Mouse (Mus musculus): ENCODE data around the gene Gm42742. TPM values are rescaled to one million over a fixed set of nuclear protein-coding genes. Genes with fewer than 3 reads are reported as not detected.
A peak's percentile ranks its signal among the peaks of the same experiment; 100 is the strongest.

The Gm42742 gene
- polyA plus RNA-seq (2011; ENCODE audit: insufficient read depth, insufficient read length, low replicate concordance, missing spikeins), result 11.2 and 52.5 TPM in 2 replicates

DNA sequence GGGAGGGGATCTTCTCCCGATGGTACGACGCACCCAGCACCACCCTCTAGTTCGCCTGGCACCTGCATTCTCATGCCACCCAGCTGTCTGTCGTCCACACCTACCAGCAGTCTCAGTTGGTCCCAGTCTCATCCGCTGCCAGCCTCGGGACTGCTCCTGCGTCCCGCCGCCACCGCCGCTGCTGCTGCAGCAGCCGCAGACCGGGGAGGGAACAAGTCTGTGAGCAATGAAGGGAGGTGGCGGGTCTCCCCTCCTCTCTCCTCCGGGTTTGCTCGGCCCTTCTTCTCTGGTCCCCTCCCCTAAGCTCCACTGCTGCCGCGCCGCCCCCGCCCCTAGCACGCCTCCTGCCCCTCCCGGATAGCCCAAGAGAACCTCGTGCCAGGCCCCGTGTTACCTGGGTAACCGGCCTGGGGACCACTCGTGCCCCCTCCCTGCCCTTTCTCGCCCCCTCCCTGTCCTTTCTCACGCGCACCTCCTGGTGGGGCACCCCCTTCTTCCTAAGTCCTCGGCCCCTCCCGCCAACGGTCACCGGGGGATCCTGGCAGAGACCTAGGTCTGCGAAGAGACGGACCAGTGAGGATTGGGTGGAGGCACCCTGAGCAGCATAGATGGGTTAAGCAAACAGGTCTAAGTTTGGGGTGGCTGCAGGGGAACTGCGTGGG lies at the start of gene Gm42742, which contains the start of gene Prrt2:
Gm42742 (minus strand) TSS at position 197 of the 662 bp plus-strand sequence.
Prrt2 (minus strand) TSS at position 311 of the 662 bp plus-strand sequence.
- Histone ChIP-seq H3K27ac (ENCODE audit: control insufficient read depth, insufficient read depth, low read depth, low read length, poor library complexity) (no peak within 1 kb of the TSS), H3K4me1 (ENCODE audit: control insufficient read depth, insufficient read depth, low read length) (peaks cover 9% of the 10 kb centered on the region), H3K4me3 (replicated peaks; ENCODE audit: control insufficient read depth, low read depth, low read length) (peak within 1 kb of the TSS; percentile 16)
- 3% methylated on average over 37 of the region's 37 CpGs for WGBS
- TF ChIP-seq CTCF (IDR thresholded peaks at IDR 0.05; ENCODE audit: control insufficient read depth, insufficient read depth, low read length), result no peak
- no peak for TF ChIP-seq POLR2A (IDR thresholded peaks at IDR 0.05; ENCODE audit: borderline replicate concordance, control insufficient read depth, low read depth, low read length)

DNA sequence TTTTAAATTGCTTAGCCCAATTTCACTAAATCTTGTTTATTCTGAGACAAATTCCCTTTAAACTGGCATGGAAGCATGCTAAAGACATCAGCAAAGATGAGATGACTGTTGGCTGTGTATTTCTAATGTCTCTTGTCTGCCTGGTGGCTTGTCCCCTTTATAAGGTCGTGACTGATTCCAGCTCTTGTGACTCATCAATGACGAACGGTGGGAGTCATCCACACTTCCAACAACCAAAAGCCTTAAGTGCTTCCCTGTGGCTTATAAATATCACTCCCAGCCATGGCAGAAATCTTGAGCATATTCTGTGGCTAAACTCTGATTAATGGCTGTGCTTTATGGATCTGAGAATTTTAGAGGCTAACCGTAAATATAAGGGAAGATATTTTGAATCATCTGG lies 45.4 kb upstream of the Gm42742 start:
- Histone ChIP-seq H3K27ac (ENCODE audit: control insufficient read depth, insufficient read depth, low read depth, low read length, poor library complexity) (no peak overlapping the region), H3K4me1 (ENCODE audit: control insufficient read depth, insufficient read depth, low read length) (no peaks in the 10 kb centered on the region; the same call in 1 of the 2 replicates), H3K4me3 (replicated peaks; ENCODE audit: control insufficient read depth, low read depth, low read length) (no peak overlapping the region)
- 80% methylated on average over 4 of the region's 4 CpGs for WGBS
- no peak for TF ChIP-seq POLR2A (IDR thresholded peaks at IDR 0.05; ENCODE audit: borderline replicate concordance, control insufficient read depth, low read depth, low read length)
- TF ChIP-seq CTCF (IDR thresholded peaks at IDR 0.05; ENCODE audit: control insufficient read depth, insufficient read depth, low read length), result no peak

DNA sequence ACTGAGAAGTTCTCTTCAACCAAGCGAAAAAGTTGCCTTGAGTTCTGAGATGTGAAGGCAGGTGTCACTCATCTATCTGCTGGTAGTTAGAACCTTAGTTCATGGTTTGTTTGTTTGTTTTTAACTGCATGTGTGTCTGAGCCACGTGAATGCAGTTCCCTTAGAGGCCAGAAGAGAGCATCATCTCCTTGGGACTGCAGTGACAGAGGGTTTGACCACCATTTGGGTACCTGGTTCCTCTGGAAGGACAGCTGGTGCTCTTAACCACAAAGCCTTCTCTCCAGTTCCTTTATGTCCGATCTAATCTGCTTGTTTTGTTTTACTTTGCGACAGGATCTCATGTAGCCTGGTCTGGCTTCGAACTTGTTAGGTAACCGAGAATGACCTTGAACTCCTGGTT lies 44.6 kb upstream of the Gm42742 start:
- H3K4me3 ChIP-seq (replicated peaks; ENCODE audit: control insufficient read depth, low read depth, low read length), result no peak overlapping the region
- no peak overlapping the region for H3K27ac ChIP-seq (ENCODE audit: control insufficient read depth, insufficient read depth, low read depth, low read length, poor library complexity)
- H3K4me1 ChIP-seq (ENCODE audit: control insufficient read depth, insufficient read depth, low read length), result no peaks in the 10 kb centered on the region; the same call in 1 of the 2 replicates
- TF ChIP-seq CTCF (IDR thresholded peaks at IDR 0.05; ENCODE audit: control insufficient read depth, insufficient read depth, low read length) (peak; percentile 37), POLR2A (IDR thresholded peaks at IDR 0.05; ENCODE audit: borderline replicate concordance, control insufficient read depth, low read depth, low read length) (no peak)
- WGBS, result 72% methylated on average over 6 of the region's 6 CpGs

DNA sequence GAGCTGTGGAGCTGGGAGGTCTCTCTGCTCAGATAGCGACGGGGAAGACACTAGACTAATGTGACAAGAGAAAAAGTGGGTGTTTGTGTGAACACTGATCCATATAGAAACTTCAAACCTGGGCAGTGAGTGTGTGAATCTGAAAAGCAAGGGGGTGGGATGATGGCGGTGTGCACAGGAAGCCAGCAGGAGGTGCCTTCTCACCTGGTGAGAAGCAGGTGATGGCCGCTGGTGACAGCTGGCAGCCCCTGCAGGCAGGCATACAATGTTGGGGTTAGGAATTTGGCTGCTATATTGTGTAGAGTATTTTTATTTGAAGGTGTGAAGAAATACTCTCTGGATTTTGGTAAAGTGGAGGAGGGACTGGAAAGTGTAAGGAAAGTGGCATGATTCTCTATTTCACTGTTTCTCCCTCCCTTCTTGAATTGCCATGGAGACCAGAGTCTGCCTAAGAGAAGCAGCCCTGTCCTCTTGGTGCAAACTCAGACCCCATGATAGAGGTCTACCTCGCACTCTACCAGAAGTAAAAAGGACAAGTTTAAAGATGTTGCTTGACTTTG lies 34.2 kb upstream of the Gm42742 start:
- Histone ChIP-seq H3K4me3 (replicated peaks; ENCODE audit: control insufficient read depth, low read depth, low read length) (no peak overlapping the region), H3K27ac (ENCODE audit: control insufficient read depth, insufficient read depth, low read depth, low read length, poor library complexity) (no peak overlapping the region), H3K4me1 (ENCODE audit: control insufficient read depth, insufficient read depth, low read length) (no peaks in the 10 kb centered on the region)
- WGBS, result 83% methylated on average over 5 of the region's 5 CpGs
- no peak for TF ChIP-seq POLR2A (IDR thresholded peaks at IDR 0.05; ENCODE audit: borderline replicate concordance, control insufficient read depth, low read depth, low read length)
- no peak for TF ChIP-seq CTCF (IDR thresholded peaks at IDR 0.05; ENCODE audit: control insufficient read depth, insufficient read depth, low read length)

DNA sequence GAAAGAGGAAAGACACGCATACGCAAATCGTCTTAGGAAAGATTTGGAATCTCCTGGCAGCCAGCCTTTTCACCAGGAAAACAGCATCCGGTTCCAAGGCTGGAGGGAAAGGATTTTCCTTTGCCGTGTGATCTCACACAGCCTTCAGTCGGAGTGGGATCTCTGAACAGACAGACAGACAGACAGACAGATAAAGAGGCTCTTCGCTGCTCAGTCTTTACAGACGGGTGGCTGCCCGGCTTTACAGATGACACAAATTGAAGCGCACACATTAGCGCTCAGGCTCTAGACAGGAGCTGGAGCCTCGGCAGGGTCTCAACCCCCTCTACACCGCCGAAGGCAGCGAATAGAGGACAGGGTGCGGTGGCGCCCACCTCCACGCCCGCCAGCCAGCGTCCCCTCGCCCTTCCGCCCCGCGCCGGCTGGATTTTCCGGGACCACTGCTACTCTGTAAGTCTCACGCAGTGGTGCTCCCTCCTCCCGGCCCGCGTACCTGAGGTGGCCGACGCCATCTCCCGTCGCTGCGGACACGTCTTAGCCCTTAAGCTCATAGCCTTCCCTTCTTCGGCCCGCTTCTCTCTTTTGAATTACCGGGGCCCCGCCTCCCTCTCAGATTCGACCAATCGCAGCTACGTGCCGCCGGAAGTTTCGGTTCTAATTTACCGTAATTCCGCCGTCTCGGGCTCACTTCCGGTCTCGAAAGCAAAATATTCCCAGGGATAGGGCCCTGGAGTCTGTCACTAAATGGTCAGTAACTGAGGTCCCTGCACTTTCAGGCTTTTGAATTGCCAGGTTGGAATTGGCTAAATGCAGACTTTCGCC lies 21.2 kb upstream of the Gm42742 start, which contains the start of gene Kif22:
Kif22 (minus strand) TSS at position 621 of the 822 bp plus-strand sequence.
- Histone ChIP-seq H3K4me3 (replicated peaks; ENCODE audit: control insufficient read depth, low read depth, low read length) (peak within 1 kb of the TSS; percentile 96), H3K4me1 (ENCODE audit: control insufficient read depth, insufficient read depth, low read length) (no peaks in the 10 kb centered on the region), H3K27ac (ENCODE audit: control insufficient read depth, insufficient read depth, low read depth, low read length, poor library complexity) (peak within 1 kb of the TSS; percentile 75)
- TF ChIP-seq POLR2A (IDR thresholded peaks at IDR 0.05; ENCODE audit: borderline replicate concordance, control insufficient read depth, low read depth, low read length) (peak; percentile 77; the same call in 1 of the 2 replicates), CTCF (IDR thresholded peaks at IDR 0.05; ENCODE audit: control insufficient read depth, insufficient read depth, low read length) (no peak)
- WGBS, result under 1% methylated on average over 53 of the region's 53 CpGs

DNA sequence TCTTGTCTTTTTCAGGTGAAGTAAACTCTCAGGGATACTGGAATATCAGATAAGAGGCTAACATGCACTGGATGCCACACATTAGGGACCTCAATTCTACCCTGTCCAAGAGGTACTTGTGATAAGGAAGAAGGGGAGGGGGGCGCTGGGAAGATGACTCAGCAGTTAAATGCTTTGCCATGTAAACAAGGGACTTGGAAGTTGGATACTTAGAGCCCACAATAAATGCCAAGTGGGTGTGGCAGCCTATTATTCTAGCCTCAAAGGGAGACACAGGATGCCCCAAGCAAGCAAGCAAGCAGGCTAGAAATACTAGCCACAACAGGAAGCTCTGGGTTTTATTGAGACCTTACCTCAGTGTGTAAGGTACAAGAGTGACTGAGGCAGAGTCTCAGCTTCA lies 10.3 kb upstream of the Gm42742 start:
- TF ChIP-seq CTCF (IDR thresholded peaks at IDR 0.05; ENCODE audit: control insufficient read depth, insufficient read depth, low read length) (no peak), POLR2A (IDR thresholded peaks at IDR 0.05; ENCODE audit: borderline replicate concordance, control insufficient read depth, low read depth, low read length) (no peak)
- 67% methylated on average over 1 of the region's 1 CpGs for WGBS
- H3K4me1 ChIP-seq (ENCODE audit: control insufficient read depth, insufficient read depth, low read length), result peaks cover 5% of the 10 kb centered on the region

DNA sequence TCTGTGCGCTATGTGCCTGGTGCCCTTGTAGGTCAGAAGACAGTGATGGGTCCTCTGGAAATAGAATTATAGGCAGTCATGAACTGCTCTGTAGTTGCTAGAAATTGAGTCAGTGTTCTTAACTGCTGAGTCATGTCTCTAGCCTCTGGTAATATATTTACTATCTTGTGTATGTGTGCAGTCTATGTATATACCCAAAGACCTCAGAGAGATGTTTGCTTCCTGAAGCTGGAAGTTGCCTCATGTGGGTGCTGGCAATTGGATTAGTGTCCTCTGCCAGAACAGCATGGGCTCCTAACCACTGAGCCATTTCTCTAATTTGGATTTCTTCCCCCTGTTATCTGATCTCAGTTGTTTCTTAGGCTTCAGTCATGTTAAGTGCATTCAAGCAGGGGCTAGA lies 9.3 kb upstream of the Gm42742 start:
- Histone ChIP-seq H3K4me3 (replicated peaks; ENCODE audit: control insufficient read depth, low read depth, low read length) (no peak overlapping the region), H3K27ac (ENCODE audit: control insufficient read depth, insufficient read depth, low read depth, low read length, poor library complexity) (no peak overlapping the region), H3K4me1 (ENCODE audit: control insufficient read depth, insufficient read depth, low read length) (peaks cover 5% of the 10 kb centered on the region)
- TF ChIP-seq POLR2A (IDR thresholded peaks at IDR 0.05; ENCODE audit: borderline replicate concordance, control insufficient read depth, low read depth, low read length) (no peak), CTCF (IDR thresholded peaks at IDR 0.05; ENCODE audit: control insufficient read depth, insufficient read depth, low read length) (no peak)
- WGBS, result 98% methylated on average over 1 of the region's 1 CpGs

More for the DNA sequence above, 10.3 kb upstream of the Gm42742 start:
- Histone ChIP-seq H3K27ac (ENCODE audit: control insufficient read depth, insufficient read depth, low read depth, low read length, poor library complexity) (no peak overlapping the region), H3K4me3 (replicated peaks; ENCODE audit: control insufficient read depth, low read depth, low read length) (no peak overlapping the region)

DNA sequence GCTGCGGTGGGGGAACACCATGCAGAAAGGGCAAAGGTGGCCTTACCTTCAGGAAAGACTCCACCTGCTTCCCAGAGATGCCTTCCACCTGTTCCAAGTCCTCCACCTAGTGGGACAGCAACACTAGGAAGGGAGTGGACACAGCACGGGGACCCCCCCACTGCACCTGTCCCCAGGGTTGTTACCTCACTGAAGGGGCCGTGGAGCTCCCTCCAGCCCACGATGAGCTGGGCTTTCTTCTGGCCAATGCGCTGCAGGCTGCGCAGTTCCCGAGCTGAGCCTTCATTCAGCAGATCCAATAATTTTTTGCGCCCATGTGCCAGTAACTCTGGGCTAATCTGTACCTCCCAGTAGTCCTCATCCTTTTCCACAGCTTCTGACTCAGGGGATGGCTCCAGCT lies 7.0 kb upstream of the Gm42742 start:
- Histone ChIP-seq H3K4me1 (ENCODE audit: control insufficient read depth, insufficient read depth, low read length) (peaks cover 13% of the 10 kb centered on the region), H3K4me3 (replicated peaks; ENCODE audit: control insufficient read depth, low read depth, low read length) (peak overlapping the region; percentile 53), H3K27ac (ENCODE audit: control insufficient read depth, insufficient read depth, low read depth, low read length, poor library complexity) (peak overlapping the region; percentile 96)
- TF ChIP-seq POLR2A (IDR thresholded peaks at IDR 0.05; ENCODE audit: borderline replicate concordance, control insufficient read depth, low read depth, low read length), result no peak
- TF ChIP-seq CTCF (IDR thresholded peaks at IDR 0.05; ENCODE audit: control insufficient read depth, insufficient read depth, low read length), result no peak
- WGBS, result 45% methylated on average over 8 of the region's 8 CpGs
